Mouse (Mus musculus): ENCODE measurements around the gene Zkscan17. TPM values are rescaled to one million over a fixed set of nuclear protein-coding genes. Genes with fewer than 3 reads are reported as not detected.

Gene Zkscan17
- total RNA-seq, 2 experiments from 2014 or later = 8.1 to 11.1 TPM

GRCm38 (mm10) chr11:59519741-59520495 is 6.6 kb downstream of the Zkscan17 start:
- no peak for DNase-seq (ENCODE audit: low spot score in 2 of 2)

- DNase-seq (ENCODE audit: low spot score in 2 of 2) = no peak
Observed at GRCm38 (mm10) chr11:59518226-59518625, 8.3 kb downstream of the Zkscan17 start.

- no peak for DNase-seq (ENCODE audit: low spot score in 2 of 2)
Observed at GRCm38 (mm10) chr11:59517441-59517840, 9.1 kb downstream of the Zkscan17 start.

GRCm38 (mm10) chr11:59514789-59515188 is 11.8 kb downstream of the Zkscan17 start:
- no peak for DNase-seq (ENCODE audit: low spot score in 2 of 2)

GRCm38 (mm10) chr11:59514381-59514780 is 12.2 kb downstream of the Zkscan17 start:
- DNase-seq (ENCODE audit: low spot score in 2 of 2) = no peak

- DNase-seq (ENCODE audit: low spot score in 2 of 2) = no peak
Observed at GRCm38 (mm10) chr11:59513556-59513955, 13.0 kb downstream of the Zkscan17 start.

GRCm38 (mm10) chr11:59512733-59513132 is 13.8 kb downstream of the Zkscan17 start:
- DNase-seq (ENCODE audit: low spot score in 2 of 2) = no peak

GRCm38 (mm10) chr11:59511558-59511957 is 15.0 kb downstream of the Zkscan17 start:
- no peak for DNase-seq (ENCODE audit: low spot score in 2 of 2)

GRCm38 (mm10) chr11:59506713-59507074 is 19.9 kb downstream of the Zkscan17 start:
- DNase-seq (ENCODE audit: low spot score in 2 of 2) = no peak

- peak; percentile 71 to 73 for DNase-seq (ENCODE audit: low spot score in 2 of 2)
Observed at GRCm38 (mm10) chr11:59505839-59506712, 20.5 kb downstream of the Zkscan17 start.

GRCm38 (mm10) chr11:59505351-59505838 is 21.2 kb downstream of the Zkscan17 start:
- DNase-seq (ENCODE audit: low spot score in 2 of 2) = peak; percentile 58 to 61

GRCm38 (mm10) chr11:59501978-59502700 is 24.4 kb downstream of the Zkscan17 start:
- DNase-seq (ENCODE audit: low spot score in 2 of 2) = no peak

- DNase-seq (ENCODE audit: low spot score in 2 of 2) = no peak
Observed at GRCm38 (mm10) chr11:59497747-59498146, 28.8 kb downstream of the Zkscan17 start.

GRCm38 (mm10) chr11:59496672-59497310 is 29.8 kb downstream of the Zkscan17 start:
- peak in 1 of 2 experiments; percentile 32 for DNase-seq (ENCODE audit: low spot score in 2 of 2)

- no peak for DNase-seq (ENCODE audit: low spot score in 2 of 2)
Observed at GRCm38 (mm10) chr11:59486222-59486621, 40.3 kb downstream of the Zkscan17 start.

GRCm38 (mm10) chr11:59485641-59486040 is 40.9 kb downstream of the Zkscan17 start:
- no peak for DNase-seq (ENCODE audit: low spot score in 2 of 2)

GRCm38 (mm10) chr11:59483212-59483611 is 43.3 kb downstream of the Zkscan17 start:
- DNase-seq (ENCODE audit: low spot score in 2 of 2) = peak in 1 of 2 experiments; percentile 58

GRCm38 (mm10) chr11:59477240-59477639 is 49.3 kb downstream of the Zkscan17 start:
- DNase-seq (ENCODE audit: low spot score in 2 of 2) = no peak

GRCm38 (mm10) chr11:59472326-59472677 is 54.2 kb downstream of the Zkscan17 start, which contains the start of gene Zfp867:
Gene Zfp867, minus strand, starts transcription at chr11:59472474.
- DNase-seq (ENCODE audit: low spot score in 2 of 2) = peak; percentile 87 to 90

- DNase-seq (ENCODE audit: low spot score in 2 of 2) = no peak
Observed at GRCm38 (mm10) chr11:59471413-59472325, 54.9 kb downstream of the Zkscan17 start.
